Mouse (Mus musculus) cerebellum, adult 18-20 months (tissue): Measurements from ENCODE around the gene Ncf1.
A peak's percentile ranks its signal among the peaks of the same experiment; 100 is the strongest.

Source experiments
- DNase-seq, 2 experiments: peaks; one replicate each; pipeline ENCODE4 v3.0.0; 2021

Gene Ncf1

GRCm38 (mm10) chr5:134206721-134207120, 22.7 kb downstream of the Ncf1 start:
- DNase-seq = no peak

DNA sequence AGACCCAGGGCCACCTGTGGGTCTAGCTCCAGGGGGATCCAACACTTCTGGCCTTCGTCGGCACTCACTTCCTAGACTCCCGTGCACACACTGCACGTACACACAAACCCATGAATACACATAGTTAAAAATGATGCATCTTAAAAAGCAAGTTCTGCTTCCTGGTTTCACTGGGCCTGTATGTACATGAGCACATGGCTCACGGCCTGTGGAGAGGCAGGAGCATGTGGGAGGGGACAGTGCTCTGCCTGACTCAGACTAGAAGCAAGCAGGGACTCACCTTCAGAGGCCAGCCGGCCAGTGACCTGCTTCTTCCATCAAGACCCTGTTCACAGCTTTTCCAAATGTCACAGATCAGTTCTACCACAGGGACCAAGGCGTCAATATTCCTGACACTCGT, 35.8 kb downstream of the Ncf1 start:
- no peak for DNase-seq

GRCm38 (mm10) chr5:134188571-134188970, 40.9 kb downstream of the Ncf1 start:
- DNase-seq = no peak

GRCm38 (mm10) chr5:134186961-134187731, 42.3 kb downstream of the Ncf1 start:
- DNase-seq = peak; percentile 35 to 40

DNA sequence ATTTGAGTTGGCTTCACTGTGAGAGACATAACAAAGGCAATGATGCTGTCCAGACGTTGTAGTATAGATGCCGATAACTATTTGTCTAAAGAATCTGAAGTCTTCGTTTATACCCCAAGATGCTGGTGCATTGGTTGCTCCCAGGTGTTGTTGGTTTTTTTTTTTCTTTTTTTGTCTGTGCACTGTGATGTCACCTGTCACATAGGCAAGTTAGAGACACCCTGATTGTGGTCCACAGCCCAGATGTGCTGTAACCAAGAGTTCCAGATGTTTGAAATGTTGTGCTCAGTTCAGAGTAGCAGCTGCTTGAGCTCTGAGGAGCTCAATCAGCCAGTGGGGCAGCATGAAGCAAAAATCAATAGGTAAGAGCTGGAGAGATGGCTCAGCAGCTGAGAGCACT, 43.4 kb downstream of the Ncf1 start:
- no peak for DNase-seq

GRCm38 (mm10) chr5:134183880-134184808, 45.3 kb downstream of the Ncf1 start, which contains the start of gene Gtf2ird2:
Gene Gtf2ird2, plus strand, starts transcription at chr5:134184019.
- DNase-seq = peak; percentile 99 to 100

- no peak for DNase-seq
These were observed 46.3 kb downstream of the Ncf1 start for GRCm38 (mm10) chr5:134183162-134183561.

DNA sequence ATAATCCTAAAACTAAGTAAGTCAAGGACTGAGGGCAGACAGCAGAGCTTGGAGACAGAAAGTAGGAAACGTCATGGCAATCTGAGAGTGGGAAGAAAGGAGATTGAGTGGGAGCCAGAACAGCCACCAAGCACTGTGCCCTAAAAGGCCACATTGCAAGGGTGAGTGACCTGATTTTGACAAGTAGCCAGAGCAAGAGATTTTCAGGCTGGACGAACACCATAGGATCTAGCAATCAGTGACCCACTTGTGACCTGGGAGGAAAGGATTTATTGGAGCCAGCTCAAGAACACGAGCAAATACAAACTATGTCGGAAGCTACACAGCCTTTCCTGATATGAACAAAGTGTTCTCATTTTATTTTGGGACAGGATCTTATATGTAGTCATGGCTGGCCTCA, 46.7 kb downstream of the Ncf1 start:
- DNase-seq = no peak

GRCm38 (mm10) chr5:134182172-134182571, 47.3 kb downstream of the Ncf1 start:
- DNase-seq = no peak

DNA sequence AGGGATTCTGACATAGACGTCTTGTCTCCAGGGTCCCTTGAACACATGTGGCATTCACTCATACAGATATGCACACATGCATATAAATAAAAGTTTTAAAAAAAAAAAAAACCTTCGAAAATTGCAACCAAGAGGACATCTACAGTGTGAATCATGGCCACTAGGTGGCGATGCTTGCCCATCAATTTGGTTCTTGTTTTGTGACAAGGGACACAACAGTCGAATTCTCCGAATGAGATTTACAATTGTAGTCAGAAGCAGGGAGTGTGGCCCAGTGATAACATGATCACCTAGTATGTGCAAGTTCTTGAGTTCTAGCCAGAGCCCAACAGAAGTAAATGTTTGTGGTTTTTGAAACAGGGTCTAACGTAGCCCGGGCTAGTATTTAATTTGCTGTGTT, 49.6 kb downstream of the Ncf1 start:
- peak; percentile 80 to 83 for DNase-seq

DNA sequence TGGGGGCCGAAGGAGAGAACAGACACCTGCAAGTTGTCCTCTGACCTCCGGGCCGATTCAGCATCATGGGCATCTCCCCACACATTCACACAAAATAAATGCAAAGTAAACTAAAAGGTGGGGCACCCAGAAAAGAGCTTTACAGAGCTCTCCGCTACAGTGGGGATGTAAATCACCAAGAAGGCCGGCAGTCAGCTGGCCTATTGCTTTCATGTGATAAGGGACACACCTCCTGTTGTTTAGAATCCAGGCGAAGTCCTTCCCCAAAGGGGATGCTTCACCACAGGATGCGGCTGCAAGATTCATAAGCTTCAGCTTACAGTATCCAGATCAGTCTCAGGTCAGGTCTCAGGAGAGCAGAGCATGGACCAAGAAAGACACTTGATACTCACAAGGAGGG, 50.9 kb downstream of the Ncf1 start:
- DNase-seq = no peak

- peak; percentile 87 for DNase-seq
These were observed 53.1 kb downstream of the Ncf1 start, which contains the start of gene Rcc1l for GRCm38 (mm10) chr5:134176169-134176881. Gene Rcc1l, minus strand, starts transcription at chr5:134176774.

- no peak for DNase-seq
These were observed 53.7 kb downstream of the Ncf1 start for GRCm38 (mm10) chr5:134175696-134176095.

GRCm38 (mm10) chr5:134173206-134173605, 56.2 kb downstream of the Ncf1 start:
- DNase-seq = no peak

- DNase-seq = no peak
These were observed 59.3 kb downstream of the Ncf1 start for GRCm38 (mm10) chr5:134170167-134170566.
